Mouse (Mus musculus) right cerebral cortex, postnatal 10 days (tissue): ENCODE data around the gene Tas1r1.
"Not testable (repeated sequence)": the region's sequence is repeated elsewhere in the genome, so short reads cannot be mapped to it uniquely, and the experiment has no call there.

Experiments used
- DNase-seq, 2 experiments: peaks; one replicate each; pipeline ENCODE4 v3.0.0; 2021; ENCODE audit warnings: low spot score in 2 of 2

The Tas1r1 gene

DNA sequence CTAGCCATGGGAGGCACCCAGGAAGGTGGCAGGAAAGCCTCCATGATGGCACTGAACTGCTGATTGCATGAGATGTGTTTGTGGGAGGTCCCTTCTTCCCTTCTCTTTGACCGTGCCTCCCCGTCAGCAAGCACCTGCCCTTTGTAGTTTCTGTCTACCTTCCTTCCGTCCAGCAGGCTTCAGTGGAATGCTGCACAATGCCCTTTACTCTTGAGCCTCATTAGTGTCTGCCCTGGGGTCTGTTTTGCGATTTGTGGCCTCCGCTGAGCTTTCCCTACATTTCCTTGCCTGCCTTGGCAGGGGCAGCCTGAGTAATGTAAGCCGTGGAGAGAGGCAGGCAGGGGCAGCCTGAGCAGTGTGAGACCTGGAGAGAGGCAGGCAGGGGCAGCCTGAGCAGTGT lies 6.2 kb upstream of the Tas1r1 start:
- DNase-seq = no peak

DNA sequence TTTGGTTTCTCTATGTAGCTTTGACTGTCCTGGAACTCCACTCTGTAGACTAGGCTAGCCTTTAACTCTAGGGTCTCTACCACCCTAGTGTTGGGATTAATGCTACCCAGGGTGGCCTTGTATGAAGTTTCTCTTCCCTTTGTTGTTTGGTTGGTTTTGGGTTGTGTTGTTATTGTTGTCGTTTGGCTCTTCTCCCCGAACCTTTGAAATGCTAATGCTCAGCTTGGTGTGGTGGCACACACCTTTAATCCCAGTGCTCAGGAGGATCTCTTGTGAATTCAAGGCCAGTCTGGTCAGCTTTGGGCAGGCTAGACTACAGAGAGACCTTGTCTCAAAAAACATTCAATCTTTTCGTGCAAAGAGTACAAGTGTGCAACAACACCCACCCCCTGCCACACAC lies 4.8 kb upstream of the Tas1r1 start:
- DNase-seq = no peak

DNA sequence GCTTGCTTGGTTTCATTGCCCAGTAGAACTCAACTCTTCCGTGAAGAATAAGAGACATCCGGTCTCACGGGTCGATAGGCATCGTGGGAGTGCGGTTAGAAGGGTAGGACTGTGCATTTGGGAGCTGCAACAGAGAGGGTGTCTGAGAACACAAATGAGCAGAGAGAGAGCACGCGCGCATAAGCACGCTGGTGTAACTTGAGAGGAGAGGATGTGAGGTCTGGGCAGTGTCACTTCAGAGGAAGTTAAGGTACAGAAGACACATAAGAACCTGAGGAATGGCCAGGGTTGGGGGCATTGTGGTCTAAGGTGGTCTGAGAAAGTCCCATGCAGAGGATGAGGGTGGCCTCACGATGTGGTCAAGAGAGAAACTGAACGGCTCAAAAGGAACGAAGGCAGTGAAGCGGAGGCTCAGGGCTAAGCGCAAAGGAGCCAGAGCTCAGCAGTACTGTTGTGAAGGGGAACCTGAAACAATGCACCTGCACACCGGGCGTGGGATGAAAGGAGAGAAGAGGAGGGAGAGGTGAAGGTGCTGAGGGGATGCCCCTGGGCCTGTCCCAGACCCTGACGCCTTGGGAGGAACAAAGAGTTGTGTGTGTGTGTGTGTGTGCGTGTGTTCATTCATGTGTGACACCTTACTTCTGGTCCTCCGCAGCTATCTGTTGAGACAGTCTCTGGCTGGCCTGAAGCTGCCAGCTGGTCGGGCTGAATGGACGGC lies 3.7 kb upstream of the Tas1r1 start:
- DNase-seq = no peak

DNA sequence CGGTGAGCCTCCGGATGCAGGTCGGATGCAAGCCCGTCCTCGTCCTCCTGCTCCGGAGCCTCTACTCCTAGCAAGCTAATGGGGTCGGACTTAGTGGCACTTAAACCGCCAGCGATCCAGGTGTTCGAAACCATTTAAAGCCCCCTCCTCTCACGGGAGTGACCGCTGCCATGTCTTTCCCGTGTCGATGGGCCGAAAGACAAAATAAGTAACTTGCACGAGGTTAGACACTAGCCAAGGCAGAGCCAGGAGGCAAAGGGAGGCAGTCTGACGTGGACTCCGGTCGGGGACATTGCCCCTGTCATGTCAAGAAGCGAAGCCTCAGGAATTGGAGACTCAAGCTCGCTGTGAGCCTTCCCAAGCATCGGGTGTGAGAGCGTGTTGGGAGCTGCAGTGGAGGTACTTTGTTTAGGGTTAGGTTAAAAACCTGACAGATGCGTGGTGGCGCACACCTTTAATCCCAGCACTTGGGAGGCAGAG lies 1.5 kb upstream of the Tas1r1 start:
- DNase-seq = no peak

DNA sequence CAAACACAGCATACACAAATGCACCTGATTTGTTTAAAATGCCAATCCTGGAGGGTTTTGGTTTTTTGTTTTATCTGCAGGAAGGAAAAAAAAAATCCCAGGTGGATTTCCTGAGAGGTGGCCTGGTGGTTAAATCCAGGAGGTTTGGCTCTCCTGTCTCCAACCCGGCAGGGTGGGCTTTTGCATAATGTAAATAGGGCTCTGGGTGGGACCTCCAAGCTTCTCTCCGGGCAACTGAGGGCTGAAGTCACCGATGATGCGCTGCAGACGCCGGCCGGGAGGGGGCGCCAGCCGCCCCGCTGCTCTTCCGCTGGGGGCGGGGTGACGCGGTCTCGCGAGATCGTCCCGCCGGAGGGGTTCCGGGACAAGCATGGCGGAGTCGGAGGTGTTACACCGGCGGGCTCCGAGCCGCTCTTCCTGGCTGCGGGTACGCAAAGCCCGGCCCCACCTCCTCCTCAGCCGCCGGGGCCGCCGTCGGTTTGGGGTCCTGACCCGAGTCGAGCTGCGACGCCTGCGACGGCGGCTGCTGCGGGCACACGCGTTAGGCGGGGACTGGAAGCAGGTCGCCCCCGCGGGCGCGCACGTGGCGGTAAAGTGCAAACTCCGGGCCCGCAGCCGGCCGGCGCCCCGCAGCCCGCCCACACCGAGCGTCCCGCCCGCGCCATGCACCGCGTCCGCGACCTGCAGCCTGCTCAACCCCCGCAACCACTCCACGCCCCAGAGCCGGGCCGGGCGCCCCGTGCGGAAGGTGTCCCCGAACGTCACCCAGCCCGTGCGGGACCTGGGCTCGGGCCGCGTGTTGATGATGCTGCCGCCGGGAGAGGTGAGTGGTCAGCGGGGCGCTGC lies 840 bp upstream of the Tas1r1 start, which contains the start of gene Nol9:
Gene Nol9 (plus strand): TSS at position 337 of the 846 bp plus-strand sequence.
- peak; percentile 93 to 96 for DNase-seq

DNA sequence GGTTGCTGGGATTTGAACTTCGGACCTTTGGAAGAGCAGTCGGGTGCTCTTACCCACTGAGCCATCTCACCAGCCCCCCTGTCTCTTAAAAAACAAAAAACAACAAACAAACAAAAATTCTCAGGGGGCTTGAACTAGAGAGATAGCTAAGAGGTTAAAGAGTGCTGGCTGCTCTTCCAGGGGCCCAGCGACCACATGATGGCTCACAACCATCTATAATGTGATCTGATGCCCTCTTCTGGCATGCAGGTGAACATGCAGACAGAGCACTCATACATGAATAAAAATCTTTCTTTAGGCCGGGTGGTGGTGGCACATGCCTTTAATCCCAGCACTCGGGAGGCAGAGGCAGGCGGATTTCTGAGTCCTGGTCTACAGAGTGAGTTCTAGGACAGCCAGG lies 1.9 kb downstream of the Tas1r1 start:
- not testable (repeated sequence) for DNase-seq

GRCm38 (mm10) chr4:152032922-152033321 lies 5.4 kb downstream of the Tas1r1 start:
- no peak for DNase-seq

- DNase-seq = peak in 1 of 2 experiments; percentile 66
Observed at GRCm38 (mm10) chr4:152029997-152030396, 8.4 kb downstream of the Tas1r1 start.

- no peak for DNase-seq
Observed at GRCm38 (mm10) chr4:152029087-152029486, 9.3 kb downstream of the Tas1r1 start.

- no peak for DNase-seq
Observed at GRCm38 (mm10) chr4:152028456-152028855, 9.9 kb downstream of the Tas1r1 start.

DNA sequence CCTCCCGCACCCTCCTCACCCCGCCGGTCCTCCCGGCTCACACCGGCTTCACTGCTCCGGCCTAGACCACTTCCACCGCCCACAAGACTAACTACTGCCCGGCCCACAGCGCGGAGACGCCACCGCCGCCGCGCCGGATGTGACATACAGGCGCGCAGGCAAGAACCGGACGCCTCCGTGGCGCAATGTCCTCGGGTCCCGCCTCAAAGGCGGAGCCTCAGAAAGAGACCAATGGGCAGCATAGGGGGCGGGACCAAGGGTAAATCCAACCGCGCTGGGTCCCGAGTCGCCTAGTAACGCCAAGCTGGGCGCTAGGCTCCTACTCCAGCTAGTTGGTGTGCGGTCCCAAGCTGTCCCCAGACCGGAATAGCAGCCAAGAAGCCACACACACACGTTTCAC lies 10.8 kb downstream of the Tas1r1 start, which contains the start of gene Zbtb48:
Gene Zbtb48 (minus strand): TSS at position 148 of the 400 bp plus-strand sequence.
- peak; percentile 98 to 99 for DNase-seq

- no peak for DNase-seq
Observed at GRCm38 (mm10) chr4:152026751-152027508, 11.4 kb downstream of the Tas1r1 start.

GRCm38 (mm10) chr4:152024525-152024924 lies 13.8 kb downstream of the Tas1r1 start:
- DNase-seq = no peak

DNA sequence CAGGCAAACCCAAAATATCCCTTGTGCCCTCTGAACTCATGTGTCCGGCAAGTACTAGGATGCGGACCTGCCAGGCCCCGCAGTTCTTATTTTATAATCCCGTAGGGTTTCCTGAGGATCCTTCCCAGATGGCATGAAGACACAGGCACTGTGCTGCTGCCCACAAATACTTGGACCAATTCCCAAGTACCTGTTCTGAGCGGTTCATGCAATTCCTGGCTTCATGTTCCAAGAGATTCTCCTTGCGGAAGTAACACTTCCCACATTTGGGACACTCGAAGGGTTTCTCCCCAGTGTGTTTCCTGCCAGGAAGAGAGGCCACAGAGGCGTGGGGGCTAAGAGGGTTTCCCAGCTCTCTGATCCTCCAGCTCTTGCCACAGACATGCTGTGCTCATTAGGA lies 15.9 kb downstream of the Tas1r1 start:
- no peak for DNase-seq

DNA sequence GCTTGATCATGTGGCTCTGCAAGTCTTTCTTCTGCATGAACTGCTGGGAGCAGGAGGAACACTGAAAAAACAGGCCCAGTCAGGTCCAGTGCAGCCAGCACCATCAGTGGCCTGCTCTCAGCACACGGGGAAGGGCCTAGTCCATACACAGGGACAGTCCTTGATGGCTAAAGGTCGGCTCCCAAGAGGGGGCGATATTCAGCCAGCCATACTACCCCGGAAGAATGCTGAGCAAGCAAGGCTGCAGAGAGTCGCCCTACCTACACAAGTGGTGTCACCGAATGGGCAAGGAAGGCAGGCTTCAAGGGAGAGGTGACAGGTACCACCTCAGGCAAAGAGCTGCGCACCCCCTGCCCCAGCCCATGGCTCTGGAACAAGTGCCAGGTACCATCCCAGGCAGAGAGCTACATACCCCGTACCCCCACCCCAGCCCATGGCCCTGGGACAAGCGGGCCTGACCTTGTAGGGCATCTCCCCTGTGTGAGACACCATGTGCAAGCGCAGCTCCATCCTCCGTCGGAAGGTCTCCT lies 16.7 kb downstream of the Tas1r1 start:
- DNase-seq = no peak

DNA sequence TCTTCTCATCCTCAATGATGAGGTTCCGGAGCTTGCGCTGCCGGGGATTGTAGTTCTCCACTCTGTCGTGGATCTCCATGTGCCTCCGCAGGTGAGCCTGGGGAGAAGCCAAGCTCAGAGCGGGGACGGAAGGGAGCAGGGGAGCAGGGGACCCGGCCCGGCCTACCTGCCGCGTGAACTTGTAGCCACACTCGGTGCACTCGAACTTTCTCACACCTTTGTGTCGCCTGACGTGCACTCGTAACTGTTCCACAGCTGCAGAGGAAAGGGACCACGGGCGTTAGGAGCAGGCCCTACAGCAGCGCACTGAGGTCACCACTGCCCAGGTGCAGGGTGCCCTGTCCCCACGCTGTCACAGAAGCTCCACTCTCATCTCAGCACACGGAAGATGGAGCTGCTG lies 18.3 kb downstream of the Tas1r1 start:
- no peak for DNase-seq

- no peak for DNase-seq
Observed at GRCm38 (mm10) chr4:152019073-152019472, 19.3 kb downstream of the Tas1r1 start.

- DNase-seq = no peak
Observed at GRCm38 (mm10) chr4:152013036-152013813, 25.1 kb downstream of the Tas1r1 start.

DNA sequence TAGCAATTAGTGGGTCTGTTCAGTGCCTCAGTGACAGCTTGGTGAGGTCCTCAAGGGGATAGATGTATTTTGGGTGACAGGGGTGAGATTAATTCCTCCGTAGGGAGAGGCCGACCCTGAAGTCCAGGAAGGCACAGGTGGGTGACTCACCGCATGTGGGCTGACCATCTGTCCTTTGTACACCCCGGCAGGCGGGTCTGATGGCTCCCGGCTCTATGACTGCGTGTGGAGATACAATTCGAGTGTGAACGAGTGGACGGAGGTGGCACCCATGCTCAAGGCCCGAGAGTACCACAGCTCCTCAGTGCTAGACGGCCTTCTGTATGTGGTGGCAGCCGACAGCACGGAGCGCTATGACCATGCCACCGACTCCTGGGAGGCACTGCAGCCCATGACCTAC lies 26.3 kb downstream of the Tas1r1 start:
- no peak for DNase-seq

- no peak for DNase-seq
Observed at GRCm38 (mm10) chr4:152011171-152011760, 27.1 kb downstream of the Tas1r1 start.
